Mouse (Mus musculus) granulocyte monocyte progenitor cell, adult 5-6 weeks (primary cell): ENCODE results near the gene Gm9821. TPM values are rescaled to one million over a fixed set of nuclear protein-coding genes. Genes with fewer than 3 reads are reported as not detected.

ENCODE experiments used
- ATAC-seq: replicated peaks from 2 replicates; pipeline ENCODE4 v1.8.0; 2016; ENCODE audit warnings: mild to moderate bottlenecking, moderate TSS enrichment, inconsistent platforms; ENCODE audit not compliant: poor library complexity, severe bottlenecking
- total RNA-seq, 2 experiments: library from RNA; stranded (forward) in 1 of 2; stranded (reverse) in 1 of 2; fragments of 200-712, 200-1000 nt in 1 of 2; fragments of >200 nt in 1 of 2; fragmentation: Nextera tagmentation in 1 of 2; gene quantifications; 2 replicates each; pipeline ENCODE4 v1.2.3; 2014 to 2017

Gene Gm9821
- total RNA-seq, 2 experiments from 2014 or later: 0.21 TPM; not detected in 1

- peak; percentile 45 for ATAC-seq
These were observed 2.1 kb downstream of the Gm9821 start for GRCm38 (mm10) chr2:91947397-91948150.

GRCm38 (mm10) chr2:91948151-91948509, 2.6 kb downstream of the Gm9821 start:
- ATAC-seq: peak; percentile 11

GRCm38 (mm10) chr2:91948792-91949241, 3.3 kb downstream of the Gm9821 start:
- no peak for ATAC-seq

- ATAC-seq: peak; percentile 43
These were observed 4.1 kb downstream of the Gm9821 start for GRCm38 (mm10) chr2:91949411-91950274.

GRCm38 (mm10) chr2:91950275-91951085, 5.0 kb downstream of the Gm9821 start:
- ATAC-seq: peak; percentile 65

- ATAC-seq: no peak
These were observed 8.3 kb downstream of the Gm9821 start for GRCm38 (mm10) chr2:91953825-91954224.

GRCm38 (mm10) chr2:91955121-91955591, 9.7 kb downstream of the Gm9821 start:
- ATAC-seq: no peak

GRCm38 (mm10) chr2:91955875-91956274, 10.4 kb downstream of the Gm9821 start:
- peak; percentile 23 for ATAC-seq

GRCm38 (mm10) chr2:91957096-91957495, 11.6 kb downstream of the Gm9821 start:
- ATAC-seq: peak; percentile 65

GRCm38 (mm10) chr2:91958049-91958448, 12.5 kb downstream of the Gm9821 start:
- ATAC-seq: no peak

GRCm38 (mm10) chr2:91958701-91959457, 13.4 kb downstream of the Gm9821 start:
- peak; percentile 36 for ATAC-seq

GRCm38 (mm10) chr2:91959544-91960410, 14.3 kb downstream of the Gm9821 start:
- no peak for ATAC-seq

GRCm38 (mm10) chr2:91960459-91960858, 15.0 kb downstream of the Gm9821 start:
- ATAC-seq: no peak

- no peak for ATAC-seq
These were observed 16.6 kb downstream of the Gm9821 start for GRCm38 (mm10) chr2:91961901-91962761.

GRCm38 (mm10) chr2:91962864-91963401, 17.4 kb downstream of the Gm9821 start:
- no peak for ATAC-seq

GRCm38 (mm10) chr2:91963443-91963932, 18.0 kb downstream of the Gm9821 start:
- peak; percentile 57 for ATAC-seq

GRCm38 (mm10) chr2:91964610-91965204, 19.2 kb downstream of the Gm9821 start:
- no peak for ATAC-seq
